Mouse (Mus musculus) adrenal gland (tissue): Measurements from ENCODE around the gene Entpd2.

ENCODE experiments used
- intact Hi-C: fragments of 180-260 bp; cut with DNase I; formaldehyde crosslinking; loops from one replicate; pipeline ENCODE4 v1.15.1; 2025
- microRNA-seq, 2 experiments: library from miRNA; unstranded; fragments of <30 nt; microRNA quantifications; one replicate each; pipeline ENCODE4; 2019

The Entpd2 gene

DNA sequence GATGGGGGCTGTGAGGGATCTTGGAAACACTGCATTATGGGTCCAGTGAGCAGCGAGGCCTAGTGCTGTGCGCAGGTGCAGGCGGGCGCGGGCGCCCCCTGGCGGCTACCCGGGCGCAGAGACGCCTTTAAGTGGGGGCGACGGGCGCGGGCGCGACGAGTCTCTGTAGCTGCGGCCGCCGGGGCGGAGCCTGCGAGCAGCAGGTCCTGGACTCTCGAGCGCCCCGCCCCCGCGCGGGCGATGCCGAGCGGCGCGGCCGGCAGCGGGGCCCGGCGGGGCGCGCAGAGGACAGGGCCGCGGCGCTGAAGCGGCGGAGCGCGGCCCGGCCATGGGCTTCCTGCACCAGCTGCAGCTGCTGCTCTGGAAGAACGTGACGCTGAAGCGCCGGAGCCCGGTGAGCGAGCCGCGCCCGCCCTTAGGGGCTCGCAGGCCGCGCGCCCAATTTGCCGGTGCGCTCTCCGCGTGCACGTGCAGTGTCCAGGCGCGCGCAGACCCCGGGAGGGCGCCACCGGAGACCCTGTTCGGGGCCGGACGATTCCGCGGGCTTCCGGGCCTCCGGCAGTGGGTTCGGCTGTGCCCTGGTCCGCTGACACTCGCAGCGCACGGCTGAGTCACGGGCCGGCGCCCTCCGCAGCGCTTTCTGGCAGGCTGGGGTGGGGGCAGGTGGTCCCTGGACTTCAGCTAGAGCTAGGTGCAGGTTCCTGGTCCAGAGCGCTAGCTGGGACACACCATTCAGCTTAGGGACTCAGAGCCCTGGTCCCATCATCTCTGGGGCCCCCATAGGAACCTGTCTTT, 33.0 kb downstream of the Entpd2 start, which contains the start of gene Abca2:
TSS of gene Abca2 (plus strand) at position 262 of the 795 bp plus-strand sequence.
- intact Hi-C loops: no loop called here

DNA sequence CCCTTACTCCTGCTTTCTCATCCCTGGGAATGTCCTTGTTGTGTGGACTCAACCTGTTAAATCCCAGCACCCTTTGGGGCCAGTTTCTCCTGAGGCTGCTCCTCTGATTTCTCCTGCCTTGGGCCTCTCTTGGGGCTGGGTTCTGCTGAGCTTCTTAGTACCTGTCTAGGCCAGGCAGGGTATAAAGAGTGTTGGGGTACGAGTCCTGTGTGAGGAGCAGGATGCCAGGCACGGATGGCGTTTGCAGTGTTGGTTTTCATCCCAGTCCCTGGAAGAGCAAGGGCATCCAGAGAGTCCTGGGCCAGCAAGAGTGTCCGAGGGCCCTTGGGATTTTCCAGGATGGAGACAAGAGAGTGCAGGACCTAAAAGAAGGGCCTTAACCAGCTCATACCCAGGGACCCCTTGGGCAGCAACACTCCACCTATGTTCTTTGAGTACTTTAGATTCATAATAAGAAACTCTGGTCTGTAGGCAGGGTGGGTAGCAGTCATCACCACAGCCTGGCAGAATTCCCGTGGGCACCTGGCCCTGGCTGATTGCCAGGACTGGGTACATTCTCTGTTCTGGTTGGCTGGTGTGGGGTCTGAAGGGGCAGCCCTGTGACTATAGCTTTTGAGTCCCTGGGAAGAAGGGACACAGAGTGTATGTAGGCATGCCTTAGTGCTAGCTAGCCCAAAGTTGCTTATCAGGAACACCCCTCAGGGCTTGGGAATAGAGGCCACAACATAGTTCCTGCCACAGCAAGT, 33.9 kb downstream of the Entpd2 start:
- intact Hi-C loops: no loop called here

DNA sequence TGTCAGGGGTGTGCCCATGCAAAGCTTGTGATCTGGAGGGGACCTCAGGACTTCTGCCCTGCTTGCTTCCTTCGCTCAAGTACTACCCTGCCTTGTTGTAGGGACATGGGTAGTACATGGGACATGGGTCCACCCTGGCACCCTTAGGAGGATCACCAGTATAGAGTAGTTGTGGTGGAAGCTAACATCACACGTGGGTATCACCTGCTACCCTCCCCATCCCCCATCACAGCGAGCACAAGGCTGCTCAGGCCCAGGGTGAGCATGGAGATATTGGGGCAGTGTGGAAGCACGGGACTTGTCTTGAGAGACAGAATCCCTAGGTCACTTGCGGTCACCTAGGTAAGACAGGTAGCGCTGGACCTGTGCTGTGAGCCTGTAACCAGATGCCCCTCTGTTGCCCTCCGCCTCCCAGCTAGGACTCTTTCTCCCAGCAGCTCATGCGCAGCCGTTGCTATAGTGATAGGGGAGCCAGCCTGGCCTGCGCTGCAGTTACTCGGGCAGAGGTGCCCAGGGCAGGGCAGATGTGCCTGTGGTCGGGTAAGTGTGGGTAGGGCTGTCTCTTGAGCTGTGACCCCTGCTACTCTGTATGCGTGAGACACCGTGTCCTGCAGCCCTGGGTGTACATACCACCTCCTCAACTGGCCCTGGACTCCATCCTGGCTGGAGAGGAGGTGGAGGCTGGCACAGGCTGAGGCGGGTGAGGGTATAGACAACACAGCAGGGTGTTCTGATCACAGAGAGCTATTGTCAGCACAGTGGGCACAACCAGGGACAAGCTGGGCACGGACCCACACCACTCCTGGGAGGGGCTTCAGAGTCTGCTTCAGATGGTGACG, 34.9 kb downstream of the Entpd2 start:
- intact Hi-C loops: no loop called here

DNA sequence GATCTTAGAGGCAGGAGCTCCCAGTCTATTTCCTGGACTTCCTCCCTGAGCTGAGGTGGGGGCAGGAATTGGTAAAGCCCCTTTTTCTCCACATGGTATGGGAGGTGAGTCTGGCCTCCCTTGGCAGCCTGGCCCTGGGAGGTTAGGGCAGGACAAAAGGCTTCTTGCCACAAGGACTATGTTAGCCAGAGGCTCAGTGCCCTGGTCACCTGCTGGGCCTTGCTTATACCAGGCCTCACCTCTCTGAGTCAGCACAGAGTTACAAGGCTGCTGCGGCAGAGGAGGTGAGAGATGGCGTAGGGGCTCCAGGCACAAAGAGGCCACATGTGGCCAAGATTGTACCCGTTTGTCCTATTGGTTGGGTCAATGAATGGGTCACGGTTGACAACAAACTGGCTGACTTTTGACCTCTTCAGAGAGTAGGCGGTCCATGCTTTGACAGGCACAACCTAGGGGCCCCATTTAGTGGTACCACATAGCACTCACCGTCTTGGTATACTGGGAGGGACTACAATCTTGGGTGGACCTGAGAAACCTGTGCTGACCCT, 35.7 kb downstream of the Entpd2 start:
- intact Hi-C loops: no loop called here

DNA sequence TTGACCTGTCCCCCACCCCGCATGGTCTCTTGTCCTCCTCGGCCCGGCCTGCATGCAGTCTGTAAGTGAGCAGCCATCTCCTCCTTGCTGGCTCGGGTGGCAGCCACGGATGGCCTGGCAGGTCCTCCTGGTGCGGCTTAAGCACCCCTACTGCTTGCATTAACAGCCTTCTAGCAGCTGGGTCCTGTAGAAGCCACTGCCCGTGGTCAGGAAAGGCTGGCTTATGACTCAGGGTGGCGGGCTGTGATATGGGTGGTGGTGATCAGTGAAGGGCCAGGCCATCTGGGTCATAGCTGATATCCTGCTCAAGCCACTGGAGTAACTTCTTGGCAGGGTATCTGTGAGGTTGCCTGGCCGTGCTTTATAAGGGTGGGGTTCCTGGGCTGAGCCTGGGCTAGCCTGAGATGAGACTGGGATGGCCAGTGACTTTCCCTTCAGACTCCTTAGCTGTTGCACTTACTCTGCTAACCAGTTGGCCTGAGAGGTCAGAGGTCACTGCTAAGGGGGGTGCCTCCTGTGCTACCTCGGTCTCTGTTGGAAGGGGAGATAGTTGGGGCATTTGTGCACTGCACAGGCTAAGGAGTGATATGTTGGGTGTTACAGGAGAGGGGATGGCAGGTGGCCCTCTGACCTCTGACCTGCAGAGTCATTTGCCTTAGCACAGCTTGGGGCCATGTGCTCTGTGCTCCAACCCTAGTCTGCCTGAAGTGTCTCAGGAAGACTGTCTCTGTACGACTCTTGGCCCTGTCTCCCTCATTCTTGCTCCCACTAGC, 36.8 kb downstream of the Entpd2 start:
- intact Hi-C loops: no loop called here

DNA sequence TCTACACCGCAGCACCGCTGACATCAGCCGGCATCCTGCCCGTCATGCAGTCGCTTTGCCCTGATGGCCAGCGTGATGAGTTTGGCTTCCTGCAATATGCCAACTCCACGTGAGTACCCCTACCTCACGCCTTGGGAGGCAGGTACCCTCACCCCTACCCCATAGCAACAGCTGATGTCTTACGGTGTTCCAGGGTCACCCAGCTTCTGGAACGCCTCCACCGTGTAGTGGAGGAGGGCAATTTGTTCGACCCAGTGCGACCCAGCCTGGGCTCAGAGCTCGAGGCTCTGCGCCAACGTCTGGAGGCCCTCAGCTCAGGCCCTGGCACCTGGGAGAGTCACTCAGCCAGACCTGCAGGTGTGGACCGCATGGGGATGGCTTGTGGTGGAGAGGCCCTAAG, 37.4 kb downstream of the Entpd2 start:
- intact Hi-C loops: no loop called here

DNA sequence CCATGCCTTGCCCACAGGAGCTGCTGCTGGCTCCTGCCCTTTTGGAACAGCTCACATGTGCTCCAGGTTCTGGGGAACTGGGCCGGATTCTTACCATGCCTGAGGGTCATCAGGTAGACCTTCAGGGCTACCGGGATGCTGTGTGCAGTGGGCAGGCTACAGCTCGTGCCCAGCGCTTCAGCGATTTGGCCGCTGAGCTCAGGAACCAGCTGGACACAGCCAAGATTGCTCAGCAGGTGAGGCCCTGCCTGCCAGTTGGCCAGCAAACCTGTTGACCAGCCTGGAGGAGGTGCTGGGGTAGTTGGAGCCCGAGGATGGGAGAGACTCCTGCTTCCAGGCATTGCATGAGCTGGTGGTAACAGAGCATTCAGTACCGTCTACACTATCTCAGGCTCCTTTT, 38.6 kb downstream of the Entpd2 start:
- intact Hi-C loops: no loop called here

DNA sequence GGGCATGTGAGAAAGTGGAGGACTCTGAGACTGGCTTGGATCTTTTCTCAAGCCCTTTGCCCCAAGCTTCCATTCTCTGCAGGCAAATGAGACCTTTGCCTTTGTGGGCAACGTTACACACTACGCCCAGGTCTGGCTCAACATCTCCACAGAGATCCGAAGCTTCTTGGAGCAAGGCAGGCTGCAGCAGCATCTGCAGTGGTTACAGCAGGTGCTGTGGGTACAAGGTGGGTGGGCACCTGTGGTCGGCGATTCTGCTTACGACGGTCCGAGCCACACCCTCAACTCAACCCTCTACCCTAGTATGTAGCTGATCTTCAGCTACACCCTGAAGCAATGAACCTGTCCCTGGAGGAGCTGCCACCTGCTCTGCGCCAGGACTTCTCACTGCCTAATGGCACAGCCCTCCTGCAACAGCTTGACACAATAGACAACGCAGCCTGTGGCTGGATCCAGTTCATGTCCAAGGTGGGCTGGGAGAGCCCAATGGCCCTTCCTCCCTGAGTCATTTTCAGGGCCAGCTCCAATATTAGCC, 40.7 kb downstream of the Entpd2 start:
- intact Hi-C loops: no loop called here

DNA sequence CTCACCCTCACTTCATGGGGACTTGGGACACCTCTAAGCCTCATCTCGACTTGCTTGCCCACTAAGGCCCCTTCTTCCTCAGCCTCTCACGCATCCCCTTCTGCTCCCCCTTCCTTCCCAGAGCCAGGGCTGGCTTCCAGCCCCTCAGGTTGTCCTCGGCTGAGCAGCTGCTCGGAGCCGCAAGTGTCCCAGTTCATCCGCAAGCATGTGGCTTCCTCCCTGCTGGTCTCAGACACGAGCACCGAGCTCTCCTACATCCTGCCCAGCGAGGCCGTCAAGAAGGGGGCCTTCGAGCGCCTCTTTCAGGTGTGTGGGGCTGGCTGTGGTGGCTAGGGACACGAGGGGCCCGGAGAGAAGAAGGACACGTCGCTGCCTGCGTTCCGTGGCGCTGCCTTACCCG, 45.4 kb downstream of the Entpd2 start:
- intact Hi-C loops: no loop called here

DNA sequence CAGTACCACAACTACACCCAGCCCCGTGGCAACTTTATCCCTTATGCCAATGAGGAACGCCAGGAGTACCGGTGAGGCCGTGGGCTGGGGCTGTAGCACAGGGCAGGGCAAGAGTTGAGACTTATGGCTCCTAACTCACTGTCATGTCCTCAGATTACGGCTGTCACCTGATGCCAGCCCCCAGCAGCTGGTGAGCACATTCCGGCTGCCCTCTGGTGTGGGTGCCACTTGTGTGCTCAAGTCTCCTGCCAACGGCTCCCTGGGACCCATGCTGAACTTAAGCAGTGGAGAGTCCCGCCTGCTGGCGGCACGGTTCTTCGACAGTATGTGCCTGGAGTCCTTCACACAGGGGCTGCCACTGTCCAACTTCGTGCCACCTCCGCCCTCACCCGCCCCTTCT, 47.0 kb downstream of the Entpd2 start:
- intact Hi-C loops: no loop called here

Small RNA genes within 50 kb of the gene (microRNA-seq; reads per million reads assigned to microRNA genes)
- gene Mir3087: 0.57 to 0.99 reads per million in 2 experiments
